Mouse (Mus musculus): ENCODE data around the gene Aig1. TPM values are rescaled to one million over a fixed set of nuclear protein-coding genes. Genes with fewer than 3 reads are reported as not detected.

The Aig1 gene
- polyA plus RNA-seq, 1 experiment from 2014 or later, result 28.8 TPM

- no peak for DNase-seq (ENCODE audit: low spot score)
- Histone ChIP-seq H3K4me3 (no peak overlapping the region), H3K27ac (no peak overlapping the region), H3K9me3 (no peaks in the 10 kb centered on the region), H3K4me1 (peaks cover 7% of the 10 kb centered on the region; the same call in 1 of the 2 replicates), H3K27me3 (ENCODE audit: insufficient read depth, poor library complexity, severe bottlenecking) (no peaks in the 10 kb centered on the region), H3K36me3 (no peaks in the 10 kb centered on the region)
- WGBS, result 87% methylated on average over 21 of the region's 21 CpGs
Measured at GRCm38 (mm10) chr10:13837709-13838456, 30.9 kb downstream of the Aig1 start.

GRCm38 (mm10) chr10:13836956-13837355, 31.8 kb downstream of the Aig1 start:
- no peaks in the 10 kb centered on the region for H3K9me3 ChIP-seq
- no peaks in the 10 kb centered on the region for H3K36me3 ChIP-seq
- WGBS, result 89% methylated on average over 9 of the region's 9 CpGs
- H3K4me3 ChIP-seq, result no peak overlapping the region
- no peak overlapping the region for H3K27ac ChIP-seq
- DNase-seq (ENCODE audit: low spot score), result no peak
- H3K4me1 ChIP-seq, result no peaks in the 10 kb centered on the region
- no peaks in the 10 kb centered on the region for H3K27me3 ChIP-seq (ENCODE audit: insufficient read depth, poor library complexity, severe bottlenecking)

- Histone ChIP-seq H3K4me1 (no peaks in the 10 kb centered on the region), H3K36me3 (no peaks in the 10 kb centered on the region), H3K27ac (no peak overlapping the region), H3K27me3 (ENCODE audit: insufficient read depth, poor library complexity, severe bottlenecking) (no peaks in the 10 kb centered on the region), H3K9me3 (no peaks in the 10 kb centered on the region), H3K4me3 (no peak overlapping the region)
- WGBS, result 91% methylated on average over 10 of the region's 10 CpGs
- no peak for DNase-seq (ENCODE audit: low spot score)
Measured at GRCm38 (mm10) chr10:13835737-13836475, 32.9 kb downstream of the Aig1 start.

- DNase-seq (ENCODE audit: low spot score), result no peak
- no peaks in the 10 kb centered on the region for H3K27me3 ChIP-seq (ENCODE audit: insufficient read depth, poor library complexity, severe bottlenecking)
- H3K36me3 ChIP-seq, result peaks cover 4% of the 10 kb centered on the region; the same call in 1 of the 2 replicates
- H3K4me1 ChIP-seq, result no peaks in the 10 kb centered on the region
- H3K4me3 ChIP-seq, result no peak overlapping the region
- 81% methylated on average over 7 of the region's 7 CpGs for WGBS
- H3K27ac ChIP-seq, result no peak overlapping the region
- no peaks in the 10 kb centered on the region for H3K9me3 ChIP-seq
Measured at GRCm38 (mm10) chr10:13834056-13834455, 34.7 kb downstream of the Aig1 start.

- 89% methylated on average over 12 of the region's 12 CpGs for WGBS
- H3K27me3 ChIP-seq (ENCODE audit: insufficient read depth, poor library complexity, severe bottlenecking), result no peaks in the 10 kb centered on the region
- H3K4me1 ChIP-seq, result no peaks in the 10 kb centered on the region
- no peak overlapping the region for H3K27ac ChIP-seq
- no peak overlapping the region for H3K4me3 ChIP-seq
- no peaks in the 10 kb centered on the region for H3K9me3 ChIP-seq
- peaks cover 5% of the 10 kb centered on the region; the same call in 1 of the 2 replicates for H3K36me3 ChIP-seq
- DNase-seq (ENCODE audit: low spot score), result no peak
Measured at GRCm38 (mm10) chr10:13833066-13833566, 35.7 kb downstream of the Aig1 start.

GRCm38 (mm10) chr10:13832546-13833033, 36.2 kb downstream of the Aig1 start:
- H3K27me3 ChIP-seq (ENCODE audit: insufficient read depth, poor library complexity, severe bottlenecking), result no peaks in the 10 kb centered on the region
- H3K4me1 ChIP-seq, result no peaks in the 10 kb centered on the region
- no peak overlapping the region for H3K4me3 ChIP-seq
- H3K9me3 ChIP-seq, result no peaks in the 10 kb centered on the region
- no peak for DNase-seq (ENCODE audit: low spot score)
- peaks cover 5% of the 10 kb centered on the region; the same call in 1 of the 2 replicates for H3K36me3 ChIP-seq
- H3K27ac ChIP-seq, result no peak overlapping the region
- 89% methylated on average over 7 of the region's 7 CpGs for WGBS

- Histone ChIP-seq H3K27ac (no peak overlapping the region), H3K4me3 (no peak overlapping the region), H3K9me3 (no peaks in the 10 kb centered on the region), H3K27me3 (ENCODE audit: insufficient read depth, poor library complexity, severe bottlenecking) (no peaks in the 10 kb centered on the region), H3K4me1 (no peaks in the 10 kb centered on the region), H3K36me3 (peaks cover 11% of the 10 kb centered on the region; the same call in 1 of the 2 replicates)
- WGBS, result 91% methylated on average over 8 of the region's 8 CpGs
- no peak for DNase-seq (ENCODE audit: low spot score)
Measured at GRCm38 (mm10) chr10:13827150-13827549, 41.6 kb downstream of the Aig1 start.

- H3K4me3 ChIP-seq, result no peak overlapping the region
- no peaks in the 10 kb centered on the region for H3K36me3 ChIP-seq
- no peaks in the 10 kb centered on the region for H3K4me1 ChIP-seq
- 90% methylated on average over 5 of the region's 5 CpGs for WGBS
- H3K27me3 ChIP-seq (ENCODE audit: insufficient read depth, poor library complexity, severe bottlenecking), result no peaks in the 10 kb centered on the region
- DNase-seq (ENCODE audit: low spot score), result no peak
- no peak overlapping the region for H3K27ac ChIP-seq
- H3K9me3 ChIP-seq, result no peaks in the 10 kb centered on the region
Measured at GRCm38 (mm10) chr10:13813591-13813990, 55.2 kb downstream of the Aig1 start.

GRCm38 (mm10) chr10:13808291-13808690, 60.5 kb downstream of the Aig1 start:
- Histone ChIP-seq H3K27ac (no peak overlapping the region), H3K4me3 (no peak overlapping the region), H3K27me3 (ENCODE audit: insufficient read depth, poor library complexity, severe bottlenecking) (no peaks in the 10 kb centered on the region), H3K9me3 (no peaks in the 10 kb centered on the region), H3K36me3 (0 out of 2 replicates have a peak, but pooled peaks cover 5% of the 10 kb centered on the region), H3K4me1 (no peaks in the 10 kb centered on the region; the same call in 1 of the 2 replicates)
- WGBS, result 91% methylated on average over 1 of the region's 1 CpGs
- DNase-seq (ENCODE audit: low spot score), result no peak

GRCm38 (mm10) chr10:13806806-13807205, 62.0 kb downstream of the Aig1 start:
- Histone ChIP-seq H3K9me3 (no peaks in the 10 kb centered on the region), H3K27me3 (ENCODE audit: insufficient read depth, poor library complexity, severe bottlenecking) (no peaks in the 10 kb centered on the region), H3K4me3 (no peak overlapping the region), H3K4me1 (no peaks in the 10 kb centered on the region; the same call in 1 of the 2 replicates), H3K36me3 (0 out of 2 replicates have a peak, but pooled peaks cover 5% of the 10 kb centered on the region), H3K27ac (no peak overlapping the region)
- DNase-seq (ENCODE audit: low spot score), result no peak

- no peak for DNase-seq (ENCODE audit: low spot score)
- WGBS, result 89% methylated on average over 5 of the region's 5 CpGs
- no peaks in the 10 kb centered on the region for H3K9me3 ChIP-seq
- no peak overlapping the region for H3K27ac ChIP-seq
- H3K27me3 ChIP-seq (ENCODE audit: insufficient read depth, poor library complexity, severe bottlenecking), result no peaks in the 10 kb centered on the region
- peaks cover 23% of the 10 kb centered on the region; the same call in 1 of the 2 replicates for H3K36me3 ChIP-seq
- no peaks in the 10 kb centered on the region for H3K4me1 ChIP-seq
- H3K4me3 ChIP-seq, result no peak overlapping the region
Measured at GRCm38 (mm10) chr10:13801296-13801695, 67.5 kb downstream of the Aig1 start.

GRCm38 (mm10) chr10:13793458-13793857, 75.3 kb downstream of the Aig1 start:
- no peaks in the 10 kb centered on the region for H3K9me3 ChIP-seq
- no peaks in the 10 kb centered on the region for H3K4me1 ChIP-seq
- no peaks in the 10 kb centered on the region for H3K27me3 ChIP-seq (ENCODE audit: insufficient read depth, poor library complexity, severe bottlenecking)
- WGBS, result 91% methylated on average over 1 of the region's 1 CpGs
- H3K36me3 ChIP-seq, result peaks cover 18% of the 10 kb centered on the region; the same call in 1 of the 2 replicates
- H3K4me3 ChIP-seq, result no peak overlapping the region
- no peak overlapping the region for H3K27ac ChIP-seq
- DNase-seq (ENCODE audit: low spot score), result no peak

GRCm38 (mm10) chr10:13792788-13793187, 76.0 kb downstream of the Aig1 start:
- Histone ChIP-seq H3K36me3 (peaks cover 16% of the 10 kb centered on the region; the same call in 1 of the 2 replicates), H3K4me3 (no peak overlapping the region), H3K9me3 (no peaks in the 10 kb centered on the region), H3K4me1 (no peaks in the 10 kb centered on the region), H3K27me3 (ENCODE audit: insufficient read depth, poor library complexity, severe bottlenecking) (no peaks in the 10 kb centered on the region), H3K27ac (no peak overlapping the region)
- DNase-seq (ENCODE audit: low spot score), result no peak
- WGBS, result 56% methylated on average over 8 of the region's 8 CpGs
